Mouse (Mus musculus) left cerebral cortex, adult 2 months (tissue): ENCODE measurements at regions not wholly inside any gene's neighbourhood (a gene's known extent, or its start where the extent isn't known, plus 50 kb on each side); places are given as distances from the start of the nearest gene placed in this dataset.

Experiments
- DNase-seq, 2 experiments: peaks; one replicate each; pipeline ENCODE4 v3.0.0; 2021 to 2022; ENCODE audit warnings: low spot score in 2 of 2, mixed read lengths in 1 of 2; ENCODE audit errors: extremely low spot score in 1 of 2
- H3K27ac ChIP-seq: fragments of 200-600 bp; 2 replicates; pipeline ENCODE4 v1.8.1; 2022
- H3K4me3 ChIP-seq: fragments of 200-600 bp; 2 replicates; pipeline ENCODE4 v1.8.1; 2022
- CTCF ChIP-seq: fragments of 200-600 bp; IDR thresholded peaks from 2 replicates; pipeline ENCODE4 v1.8.1; 2022; ENCODE audit warnings: antibody characterized with exemption, mild to moderate bottlenecking, moderate library complexity
- intact Hi-C: fragments of 180-260 bp; cut with DNase I; formaldehyde crosslinking; loops from one replicate; pipeline ENCODE4 v1.15.1; 2025

DNA sequence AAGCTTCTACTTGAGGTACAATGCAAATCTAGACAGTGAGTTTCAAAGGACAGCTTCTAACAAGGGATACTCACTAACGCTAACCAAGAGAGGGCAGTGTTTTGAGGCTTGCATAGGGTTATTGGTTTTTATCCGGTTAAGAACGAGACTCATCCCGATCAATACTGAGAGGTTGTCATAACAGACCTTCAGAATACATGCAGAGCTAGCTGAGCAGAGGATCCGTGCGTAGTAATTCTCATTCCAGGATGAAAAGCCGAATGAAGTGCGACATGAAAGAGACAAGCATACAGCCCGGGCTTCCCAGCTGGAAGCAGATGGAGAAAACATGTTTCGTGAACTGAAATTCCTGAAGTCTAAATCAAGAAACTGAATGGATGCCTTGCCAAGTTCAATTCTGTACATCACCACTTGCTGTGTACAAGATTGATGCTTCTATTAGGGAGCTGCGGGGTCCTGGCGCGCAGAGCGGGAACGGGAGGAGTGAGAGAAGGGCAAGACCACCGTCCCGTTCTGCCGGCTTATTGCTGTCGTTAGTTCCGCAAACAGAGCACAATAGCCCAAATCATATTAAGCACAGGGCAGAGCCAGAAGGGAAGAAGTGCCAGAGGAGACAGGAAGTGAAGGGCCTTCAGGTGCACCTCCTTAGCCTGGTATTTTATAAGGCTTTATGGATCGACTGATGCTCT is 65.4 kb upstream of the Tes start:
- no peak overlapping the region for H3K27ac ChIP-seq
- peak overlapping the region; percentile 21 for H3K4me3 ChIP-seq
- TF ChIP-seq CTCF = peak; percentile 31
- no peak for DNase-seq
- intact Hi-C loops = loop anchor here (10.0 kb wide), 1 partner anchor 1585 kb away; no protein-coding TSS in a partner anchor

DNA sequence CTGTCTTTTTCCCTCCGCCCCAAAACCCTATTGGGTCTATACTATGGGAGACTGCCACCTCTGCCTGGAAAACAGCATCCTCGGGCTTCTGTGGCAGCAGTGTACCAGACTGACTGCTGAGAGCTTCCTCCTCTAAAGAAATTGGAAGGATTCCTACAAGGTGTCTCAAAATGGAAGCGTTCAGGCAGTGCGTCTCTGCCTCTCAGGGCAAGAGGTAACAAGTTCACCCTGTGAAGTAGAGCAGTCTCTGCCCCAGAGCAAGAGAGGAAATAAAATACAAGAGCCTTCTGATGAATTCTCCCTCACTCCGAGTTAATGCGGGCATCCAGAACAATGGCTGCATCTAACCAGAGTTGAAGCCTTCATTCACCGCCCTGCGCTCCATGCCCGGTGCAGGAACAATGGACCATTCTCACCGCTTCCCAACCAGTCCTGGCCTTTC is 69.4 kb upstream of the Tes start:
- intact Hi-C loops = loop anchor here (10.0 kb wide), 1 partner anchor 1581 kb away; no protein-coding TSS in a partner anchor
- H3K4me3 ChIP-seq = no peak overlapping the region

DNA sequence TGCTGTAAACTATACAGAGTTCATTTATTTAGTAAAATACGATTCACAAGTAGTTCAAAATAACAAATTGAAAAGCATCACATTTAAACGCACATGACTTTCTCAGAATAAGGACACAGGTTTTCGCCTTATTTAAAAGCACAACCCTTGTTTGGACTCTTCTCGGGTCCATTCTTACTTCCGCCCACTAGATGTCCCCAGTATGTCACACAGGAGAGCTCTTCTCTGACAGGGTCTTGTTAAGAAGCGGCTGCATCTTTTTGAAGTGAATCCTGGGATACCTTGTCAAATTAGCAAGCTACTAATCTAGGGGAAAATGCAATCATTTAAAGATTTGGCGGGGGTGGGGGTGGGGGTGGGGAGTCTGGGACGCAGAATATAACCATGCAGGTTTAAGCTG is 70.2 kb upstream of the Tes start:
- peak; percentile 54 for TF ChIP-seq CTCF
- DNase-seq = no peak
- H3K27ac ChIP-seq = no peak overlapping the region
- intact Hi-C loops = loop anchor here (10.0 kb wide), 1 partner anchor 1580 kb away; no protein-coding TSS in a partner anchor
- H3K4me3 ChIP-seq = no peak overlapping the region

More for the DNA sequence above, 69.4 kb upstream of the Tes start:
- no peak for TF ChIP-seq CTCF
- no peak for DNase-seq
- no peak overlapping the region for H3K27ac ChIP-seq

DNA sequence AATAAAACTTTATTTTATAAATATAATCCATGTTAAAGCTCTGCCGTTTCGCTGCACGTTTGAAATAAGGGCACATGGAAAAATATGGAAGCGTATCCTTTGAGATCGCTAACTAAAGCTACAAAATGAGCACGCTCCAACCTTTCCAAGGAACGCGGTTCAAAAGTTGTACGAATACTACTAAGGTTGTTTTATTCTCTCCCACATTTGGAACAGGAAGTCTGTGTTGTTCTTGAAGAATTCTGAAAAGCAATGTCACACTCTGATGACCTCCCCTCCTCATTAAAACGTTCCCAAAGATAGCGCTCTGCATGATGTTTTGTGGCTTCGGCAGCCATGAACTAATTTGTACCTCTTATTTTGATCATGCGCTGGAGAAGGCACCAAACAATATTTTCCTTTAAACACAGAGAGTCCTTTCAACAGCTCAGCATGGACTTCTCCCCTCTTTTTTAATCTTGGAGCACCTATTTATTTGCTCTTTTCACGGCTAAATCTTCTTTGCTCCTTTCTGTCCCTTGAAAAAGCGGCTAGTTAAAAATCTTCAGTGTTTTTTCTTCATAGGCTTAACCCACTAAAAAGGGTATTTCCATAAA is 72.9 kb upstream of the Tes start:
- Histone ChIP-seq H3K4me3 (no peak overlapping the region), H3K27ac (no peak overlapping the region)
- intact Hi-C loops = loop anchor here (10.0 kb wide), 1 partner anchor 1577 kb away; no protein-coding TSS in a partner anchor
- no peak for DNase-seq
- no peak for TF ChIP-seq CTCF

DNA sequence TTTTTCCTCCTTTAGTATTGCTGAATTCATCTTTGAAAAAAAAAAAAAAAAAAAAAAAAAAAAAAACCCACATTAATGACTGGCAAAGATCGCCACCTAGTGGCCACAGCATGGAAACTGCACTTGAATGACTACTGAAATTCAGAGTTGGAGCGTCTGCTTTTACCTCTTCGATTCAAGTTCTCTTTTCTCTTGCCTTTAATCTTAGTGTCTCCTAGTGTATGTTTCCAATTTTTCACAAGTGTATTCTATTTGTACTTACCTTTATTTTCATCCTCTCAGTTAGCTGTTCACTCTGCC is 79.9 kb upstream of the Tfec start:
- peak; percentile 85 for TF ChIP-seq CTCF
- H3K27ac ChIP-seq = no peak overlapping the region
- H3K4me3 ChIP-seq = no peak overlapping the region
- DNase-seq = no peak
- intact Hi-C loops = no loop called here

DNA sequence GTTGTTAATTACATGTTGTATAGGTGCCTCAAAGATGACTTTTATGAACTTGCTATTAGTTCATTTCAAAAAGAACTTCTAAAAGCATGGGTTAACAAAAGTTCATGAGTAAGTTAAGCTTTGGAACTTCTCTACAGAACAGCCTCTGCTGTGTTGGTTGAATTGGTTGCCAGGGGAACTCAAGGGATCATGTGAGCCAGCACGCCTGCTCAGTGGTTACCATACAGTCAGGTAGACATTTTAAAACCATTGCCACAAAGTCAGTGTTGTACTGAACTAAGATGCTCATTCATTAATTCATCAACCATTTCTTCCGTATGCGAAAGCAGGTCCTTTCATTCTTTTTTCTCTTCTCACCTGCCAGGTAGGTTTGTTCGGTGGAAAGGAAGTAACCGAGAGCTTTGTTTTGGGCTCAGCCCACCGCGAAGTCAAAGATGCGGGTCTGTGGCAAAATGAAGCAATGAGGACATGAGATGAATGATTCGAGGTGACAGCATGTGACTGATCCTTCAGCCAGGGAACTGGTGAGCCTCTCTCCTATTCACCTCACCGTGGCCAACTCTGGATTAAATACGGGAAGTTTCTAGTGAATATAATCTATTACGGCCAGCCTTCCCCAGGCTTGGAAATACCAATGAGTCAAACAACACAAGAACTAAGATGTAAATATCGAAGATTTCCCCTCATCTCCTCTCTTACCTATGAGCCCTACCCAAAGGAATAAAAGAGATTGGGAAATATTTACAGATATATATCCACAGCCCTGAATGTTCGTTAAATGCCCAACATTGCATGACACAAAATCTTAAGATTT is 79.4 kb upstream of the Tfec start:
- H3K27ac ChIP-seq = no peak overlapping the region
- TF ChIP-seq CTCF = no peak
- no peak for DNase-seq
- intact Hi-C loops = no loop called here
- H3K4me3 ChIP-seq = no peak overlapping the region

DNA sequence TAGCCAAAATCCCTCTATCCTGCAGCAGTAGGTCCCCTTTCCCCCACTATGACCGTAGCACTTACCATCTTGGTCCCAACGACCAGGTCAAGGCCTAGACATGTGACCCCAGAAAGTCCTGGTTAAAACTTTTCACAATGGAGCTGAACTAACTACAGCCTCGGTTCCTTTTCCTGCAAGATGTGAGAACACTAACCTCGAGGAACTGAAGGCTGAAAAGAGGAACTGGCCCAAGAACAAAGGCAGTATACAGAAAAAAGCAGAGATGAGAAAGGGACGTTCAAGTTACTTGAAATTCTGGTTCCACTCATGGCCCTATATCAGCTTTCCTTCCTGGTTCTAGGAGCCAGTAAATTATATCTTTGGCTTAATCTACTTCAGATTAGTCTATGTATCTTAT is 67.4 kb upstream of the Tfec start:
- DNase-seq = no peak
- Histone ChIP-seq H3K27ac (no peak overlapping the region), H3K4me3 (no peak overlapping the region)
- intact Hi-C loops = no loop called here
- TF ChIP-seq CTCF = no peak

DNA sequence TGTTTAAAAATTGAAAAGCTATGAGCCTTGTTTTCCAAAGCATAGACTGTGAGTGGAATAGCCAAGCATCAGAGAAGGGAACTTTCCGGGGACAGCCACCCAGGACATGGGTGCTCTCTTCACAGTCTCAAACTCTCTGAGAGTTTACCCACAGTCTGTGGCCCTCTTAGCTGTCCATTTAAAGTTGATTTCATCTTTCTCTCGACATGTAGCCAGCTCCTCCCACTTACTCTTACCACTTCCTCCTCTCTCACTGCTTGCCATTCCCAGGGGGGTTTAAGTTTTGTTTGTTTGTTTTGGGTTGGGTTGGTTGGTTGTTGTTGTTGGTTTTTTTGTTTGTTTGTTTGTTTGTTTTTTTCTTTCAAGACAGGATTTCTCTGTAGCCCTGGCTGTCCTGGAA is 66.1 kb upstream of the Tfec start:
- DNase-seq = no peak
- Histone ChIP-seq H3K4me3 (no peak overlapping the region), H3K27ac (no peak overlapping the region)
- intact Hi-C loops = no loop called here
- TF ChIP-seq CTCF = no peak

DNA sequence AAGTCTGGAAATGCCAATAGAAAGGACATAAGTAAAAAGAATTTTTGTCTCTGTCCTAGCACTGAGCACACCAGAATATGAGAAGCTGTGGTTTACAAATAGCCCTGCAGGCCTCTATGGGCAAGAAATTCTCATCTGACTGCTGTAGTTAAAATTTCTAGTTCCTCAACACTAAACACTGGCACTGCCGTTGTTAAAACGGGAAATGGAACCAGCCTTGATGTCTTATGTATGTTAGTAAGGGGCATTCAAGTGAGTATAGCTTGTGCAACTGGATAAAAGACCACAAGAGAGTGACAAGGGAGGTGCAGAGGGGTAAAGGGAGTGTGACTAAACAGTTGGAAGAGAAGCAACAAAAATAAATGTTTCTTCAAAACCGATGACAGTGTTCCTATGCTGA is 65.7 kb upstream of the Tfec start:
- intact Hi-C loops = no loop called here
- H3K27ac ChIP-seq = no peak overlapping the region
- TF ChIP-seq CTCF = no peak
- no peak overlapping the region for H3K4me3 ChIP-seq
- DNase-seq = no peak

DNA sequence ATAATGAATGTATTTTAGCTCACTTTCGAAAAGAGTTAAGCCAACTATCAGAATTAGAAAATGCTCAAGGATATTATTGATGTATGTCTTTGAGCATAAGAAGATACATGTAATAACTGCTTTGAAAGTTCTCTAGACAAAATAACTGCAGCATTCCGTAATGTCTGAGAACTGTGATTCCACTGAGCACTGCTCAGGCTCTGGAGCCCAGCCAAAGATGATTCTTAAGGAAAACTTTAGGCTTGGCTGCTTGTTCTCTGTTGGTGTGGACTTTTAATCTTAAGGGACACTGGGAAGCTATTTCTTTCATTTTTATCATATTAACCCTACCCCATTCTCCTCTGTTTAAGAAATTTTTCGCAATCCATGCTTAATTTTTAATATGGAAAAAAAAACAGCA is 59.9 kb upstream of the Tfec start:
- DNase-seq = no peak
- Histone ChIP-seq H3K4me3 (no peak overlapping the region), H3K27ac (no peak overlapping the region)
- intact Hi-C loops = no loop called here
- TF ChIP-seq CTCF = no peak

DNA sequence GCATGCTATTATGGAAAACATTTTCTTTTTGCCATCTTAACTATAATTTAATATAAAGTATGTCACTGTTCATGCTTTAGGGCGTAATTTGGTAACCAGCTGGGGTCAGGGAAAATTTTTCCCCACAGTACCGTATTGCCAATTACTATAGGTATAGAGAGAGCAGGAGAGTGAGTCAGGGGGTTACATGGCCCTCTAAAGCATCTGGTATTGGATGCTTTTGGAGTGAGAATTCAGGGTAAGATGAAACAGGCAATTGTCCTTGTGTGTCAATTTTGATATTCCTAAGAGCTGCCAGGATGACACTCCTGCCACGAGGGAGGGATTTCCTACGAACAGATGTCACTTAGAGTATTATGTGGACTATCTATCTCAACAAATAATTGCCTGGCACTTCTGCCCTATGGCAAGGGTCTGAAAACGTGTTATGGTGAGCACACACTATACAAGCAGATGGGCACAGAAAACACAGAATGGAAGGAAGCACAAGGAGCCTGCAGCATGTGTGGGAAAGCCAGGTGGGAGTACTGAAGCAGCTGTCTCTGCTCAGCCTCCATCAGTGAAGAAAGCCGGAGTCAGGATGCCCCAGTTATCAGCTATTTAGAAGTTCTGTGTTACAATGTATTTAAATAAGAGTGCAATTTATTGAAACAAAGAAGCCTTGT is 58.7 kb upstream of the Tfec start:
- DNase-seq = peak in 1 of 2 experiments; percentile 12
- TF ChIP-seq CTCF = no peak
- Histone ChIP-seq H3K27ac (no peak overlapping the region), H3K4me3 (no peak overlapping the region)
- intact Hi-C loops = no loop called here
